Mouse (Mus musculus) kidney, embryonic 14.5 days (tissue): ENCODE results near the gene Acot7. TPM values are rescaled to one million over a fixed set of nuclear protein-coding genes. Genes with fewer than 3 reads are reported as not detected.

Source experiments
- ATAC-seq: fragments of 200-750 bp; cut with Nextera tagmentation; 2 replicates; pipeline ENCODE4 v1.8.0; 2017; ENCODE audit warnings: moderate number of reproducible peaks, mild to moderate bottlenecking, moderate TSS enrichment, moderate library complexity; ENCODE audit not compliant: low FRiP score, low TSS enrichment
- H3K27ac ChIP-seq: fragments of 300-500 bp; sonication (generic); 2 replicates; pipeline ENCODE4 v1.5.1; 2014; ENCODE audit warnings: low read depth, mild to moderate bottlenecking, low read length, moderate library complexity, mixed read lengths
- H3K27me3 ChIP-seq: fragments of 300-500 bp; sonication (generic); 2 replicates; pipeline ENCODE4 v1.6.1; 2014; ENCODE audit warnings: mild to moderate bottlenecking, low read length; ENCODE audit not compliant: control insufficient read depth, insufficient read depth
- H3K36me3 ChIP-seq: fragments of 300-500 bp; sonication (generic); 2 replicates; pipeline ENCODE4 v1.6.1; 2014; ENCODE audit warnings: low read length, mixed read lengths; ENCODE audit not compliant: control insufficient read depth, insufficient read depth
- H3K4me1 ChIP-seq: fragments of 300-500 bp; sonication (generic); 2 replicates; pipeline ENCODE4 v1.6.1; 2014; ENCODE audit warnings: low read length, mixed read lengths; ENCODE audit not compliant: control insufficient read depth, insufficient read depth
- H3K4me2 ChIP-seq: fragments of 300-500 bp; sonication (generic); replicated peaks from 2 replicates; pipeline ENCODE4 v1.6.1; 2014; ENCODE audit warnings: low read depth, mild to moderate bottlenecking, low read length
- H3K4me3 ChIP-seq: fragments of 300-500 bp; sonication (generic); 2 replicates; pipeline ENCODE4 v1.5.1; 2014; ENCODE audit warnings: mild to moderate bottlenecking, low read length
- H3K9ac ChIP-seq: fragments of 300-500 bp; sonication (generic); 2 replicates; pipeline ENCODE4 v1.6.1; 2014; ENCODE audit warnings: low read depth, mild to moderate bottlenecking, low read length, moderate library complexity
- H3K9me3 ChIP-seq: fragments of 300-500 bp; sonication (generic); 2 replicates; pipeline ENCODE4 v1.6.1; 2016; ENCODE audit warnings: low read length; ENCODE audit not compliant: control insufficient read depth
- WGBS: fragments of 180-500 bp; shearing (Covaris S2); extraction: QIAGEN DNeasy Blood & Tissue Kit; methylation state at CpG from one replicate; pipeline ENCODE4 v1.1.7; 2014; 5-methylcytosine and 5-hydroxymethylcytosine counted together
- polyA plus RNA-seq: library from polyadenylated mRNA; unstranded; fragments of >200 nt; fragmentation: Nextera tagmentation; extraction: Ambion mirVana; gene quantifications from 2 replicates; pipeline ENCODE4 v1.2.1, GENCODE M21; 2014

Gene Acot7
- polyA plus RNA-seq, 1 experiment from 2014 or later = 64.4 TPM

GRCm38 (mm10) chr4:152272449-152273049 lies 94.6 kb downstream of the Acot7 start:
- H3K36me3 ChIP-seq = no peaks in the 10 kb centered on the region
- no peak overlapping the region for H3K4me3 ChIP-seq
- H3K9ac ChIP-seq = no peak overlapping the region
- H3K4me1 ChIP-seq = peaks cover 12% of the 10 kb centered on the region; the same call in 1 of the 2 replicates
- 25% methylated on average over 9 of the region's 9 CpGs for WGBS
- no peak overlapping the region for H3K4me2 ChIP-seq
- H3K9me3 ChIP-seq = no peaks in the 10 kb centered on the region
- ATAC-seq = peak; percentile 30; the same call in 1 of the 2 replicates
- H3K27me3 ChIP-seq = no peaks in the 10 kb centered on the region
- peak overlapping the region; percentile 85; the same call in 1 of the 2 replicates for H3K27ac ChIP-seq

DNA sequence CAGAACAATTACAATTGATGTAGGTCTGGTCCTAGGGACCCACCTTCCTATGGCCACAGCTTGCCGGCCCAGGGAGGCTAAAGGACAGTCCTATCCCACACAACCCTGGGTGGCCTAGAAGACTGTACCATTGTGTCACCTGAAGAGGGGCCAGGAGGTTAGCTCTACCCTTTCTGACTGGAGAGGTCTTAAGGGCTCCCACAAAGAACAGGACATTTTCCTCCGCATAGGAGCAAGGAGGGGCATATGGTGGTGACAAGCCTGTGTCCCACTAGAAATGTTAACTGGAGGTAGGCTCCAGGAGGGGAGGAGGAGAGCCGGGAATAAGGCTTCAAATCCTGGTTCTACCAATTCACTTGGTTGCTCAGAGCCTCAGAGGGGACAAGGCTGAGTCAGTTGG lies 95.3 kb downstream of the Acot7 start:
- no peaks in the 10 kb centered on the region for H3K27me3 ChIP-seq
- H3K9ac ChIP-seq = no peak overlapping the region
- peak overlapping the region; percentile 85; the same call in 1 of the 2 replicates for H3K27ac ChIP-seq
- H3K4me2 ChIP-seq = peak overlapping the region; percentile 97; the same call in 1 of the 2 replicates
- 26% methylated on average over 3 of the region's 3 CpGs for WGBS
- no peaks in the 10 kb centered on the region for H3K36me3 ChIP-seq
- H3K9me3 ChIP-seq = no peaks in the 10 kb centered on the region
- H3K4me1 ChIP-seq = peaks cover 12% of the 10 kb centered on the region; the same call in 1 of the 2 replicates
- no peak overlapping the region; the same call in 1 of the 2 replicates for H3K4me3 ChIP-seq
- ATAC-seq = 0 out of 2 replicates have a peak, but pooled peaks have one; percentile 29

GRCm38 (mm10) chr4:152273621-152274236 lies 95.8 kb downstream of the Acot7 start, which contains the start of gene Gpr153:
Gpr153 (plus strand) TSS chr4:152274232.
- H3K27me3 ChIP-seq = no peaks in the 10 kb centered on the region
- H3K4me3 ChIP-seq = peak within 1 kb of the TSS; percentile 66
- peak within 1 kb of the TSS; percentile 80 for H3K9ac ChIP-seq
- H3K36me3 ChIP-seq = no peaks in the 10 kb centered on the region
- H3K9me3 ChIP-seq = no peaks in the 10 kb centered on the region
- WGBS = under 1% methylated on average over 27 of the region's 48 CpGs
- peak; percentile 79 for ATAC-seq
- H3K27ac ChIP-seq = peak within 1 kb of the TSS; percentile 85
- H3K4me2 ChIP-seq = peak within 1 kb of the TSS; percentile 97
- H3K4me1 ChIP-seq = peaks cover 12% of the 10 kb centered on the region; the same call in 1 of the 2 replicates

DNA sequence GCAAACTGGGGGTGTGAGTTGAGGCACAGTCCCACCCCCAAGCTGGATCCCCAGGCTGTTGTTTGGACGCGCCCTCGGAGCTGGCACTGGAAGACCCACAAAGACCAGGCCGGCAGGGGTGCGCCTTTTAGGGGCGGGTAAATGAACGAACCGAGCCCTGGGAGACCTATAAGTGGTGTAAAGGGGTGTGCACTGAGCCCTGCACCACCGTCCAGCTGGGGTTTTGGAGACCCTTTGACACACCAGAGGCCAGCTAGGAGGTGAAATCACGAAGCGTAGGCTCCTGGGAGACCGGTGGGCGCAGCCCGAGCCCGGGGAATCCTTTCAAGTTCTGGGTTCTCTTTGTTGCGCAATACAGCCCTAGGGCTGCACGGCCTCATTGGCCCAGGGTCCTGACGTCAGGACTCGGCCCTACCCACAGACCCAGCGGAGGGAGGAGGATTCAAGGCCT lies 96.8 kb downstream of the Acot7 start:
- Histone ChIP-seq H3K4me1 (peaks cover 12% of the 10 kb centered on the region; the same call in 1 of the 2 replicates), H3K36me3 (peaks cover 2% of the 10 kb centered on the region; the same call in 1 of the 2 replicates), H3K9me3 (no peaks in the 10 kb centered on the region), H3K4me2 (peak overlapping the region; percentile 97), H3K27ac (peak overlapping the region; percentile 85; the same call in 1 of the 2 replicates), H3K9ac (peak overlapping the region; percentile 80), H3K4me3 (peak overlapping the region; percentile 66), H3K27me3 (no peaks in the 10 kb centered on the region)
- 2% methylated on average over 20 of the region's 20 CpGs for WGBS
- peak; percentile 41 for ATAC-seq

- Histone ChIP-seq H3K36me3 (peaks cover 5% of the 10 kb centered on the region; the same call in 1 of the 2 replicates), H3K9me3 (no peaks in the 10 kb centered on the region), H3K9ac (no peak overlapping the region), H3K4me1 (peaks cover 12% of the 10 kb centered on the region; the same call in 1 of the 2 replicates), H3K4me3 (no peak overlapping the region), H3K4me2 (no peak overlapping the region), H3K27ac (no peak overlapping the region), H3K27me3 (peaks cover 4% of the 10 kb centered on the region)
- 55% methylated on average over 10 of the region's 10 CpGs for WGBS
- ATAC-seq = no peak
Observed at GRCm38 (mm10) chr4:152276389-152277347, 98.7 kb downstream of the Acot7 start.

- WGBS = 69% methylated on average over 2 of the region's 2 CpGs
- no peak for ATAC-seq
Observed at GRCm38 (mm10) chr4:152277916-152278315, 100.0 kb downstream of the Acot7 start.

GRCm38 (mm10) chr4:152278986-152279385 lies 101.1 kb downstream of the Acot7 start:
- H3K27me3 ChIP-seq = peaks cover 26% of the 10 kb centered on the region
- H3K4me2 ChIP-seq = no peak overlapping the region
- H3K36me3 ChIP-seq = peaks cover 5% of the 10 kb centered on the region; the same call in 1 of the 2 replicates
- 89% methylated on average over 23 of the region's 23 CpGs for WGBS
- H3K4me1 ChIP-seq = peaks cover 9% of the 10 kb centered on the region; the same call in 1 of the 2 replicates
- ATAC-seq = no peak
- no peaks in the 10 kb centered on the region for H3K9me3 ChIP-seq
- H3K4me3 ChIP-seq = no peak overlapping the region
- no peak overlapping the region for H3K27ac ChIP-seq
- no peak overlapping the region for H3K9ac ChIP-seq

More at GRCm38 (mm10) chr4:152277916-152278315, 100.0 kb downstream of the Acot7 start:
- peaks cover 8% of the 10 kb centered on the region; the same call in 1 of the 2 replicates for H3K4me1 ChIP-seq
- H3K4me3 ChIP-seq = no peak overlapping the region
- no peak overlapping the region for H3K27ac ChIP-seq
- H3K9ac ChIP-seq = no peak overlapping the region
- peaks cover 17% of the 10 kb centered on the region for H3K27me3 ChIP-seq
- no peaks in the 10 kb centered on the region for H3K9me3 ChIP-seq
- H3K4me2 ChIP-seq = no peak overlapping the region
- peaks cover 5% of the 10 kb centered on the region; the same call in 1 of the 2 replicates for H3K36me3 ChIP-seq

DNA sequence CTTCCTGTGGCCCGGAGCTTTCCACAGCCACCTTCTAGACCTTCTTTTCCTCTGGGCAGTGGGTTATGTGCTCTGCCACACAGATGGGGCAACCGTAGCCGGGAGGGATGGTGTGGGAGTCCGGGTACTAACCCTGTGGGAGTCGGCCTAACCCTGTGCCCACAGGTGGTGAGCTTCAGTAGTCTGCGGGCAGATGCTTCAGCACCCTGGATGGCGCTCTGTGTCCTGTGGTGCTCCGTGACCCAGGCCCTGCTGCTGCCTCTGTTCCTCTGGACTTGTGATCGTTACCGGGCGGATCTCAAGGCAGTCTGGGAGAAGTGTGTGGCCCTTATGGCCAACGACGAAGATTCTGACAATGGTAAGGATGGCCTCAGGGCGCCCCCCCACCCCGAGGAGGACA lies 103.7 kb downstream of the Acot7 start:
- ATAC-seq = no peak
- no peak overlapping the region for H3K4me2 ChIP-seq
- no peak overlapping the region for H3K9ac ChIP-seq
- WGBS = 55% methylated on average over 15 of the region's 15 CpGs
- peaks cover 52% of the 10 kb centered on the region for H3K27me3 ChIP-seq
- peaks cover 10% of the 10 kb centered on the region for H3K4me1 ChIP-seq
- peaks cover 5% of the 10 kb centered on the region; the same call in 1 of the 2 replicates for H3K36me3 ChIP-seq
- H3K27ac ChIP-seq = no peak overlapping the region
- H3K9me3 ChIP-seq = no peaks in the 10 kb centered on the region
- H3K4me3 ChIP-seq = no peak overlapping the region
